Mouse (Mus musculus) brain, embryonic 14.5 days (tissue): Measurements from ENCODE around the gene Cerk. TPM values are rescaled to one million over a fixed set of nuclear protein-coding genes. Genes with fewer than 3 reads are reported as not detected.

ENCODE experiments used
- DNase-seq: peaks from one replicate; pipeline ENCODE4 v3.0.0-alpha.2; 2011; ENCODE audit warnings: low read depth
- CTCF ChIP-seq: fragments of 200-500 bp; IDR thresholded peaks from 2 replicates; pipeline ENCODE4 v1.5.1; 2012; ENCODE audit warnings: inconsistent platforms, mild to moderate bottlenecking, moderate library complexity, borderline replicate concordance; ENCODE audit not compliant: insufficient read depth, insufficient read length; ENCODE audit errors: extremely low read depth
- POLR2A ChIP-seq: fragments of 200-500 bp; IDR thresholded peaks from 2 replicates; pipeline ENCODE4 v1.6.1; 2012; ENCODE audit warnings: mild to moderate bottlenecking, inconsistent platforms, borderline replicate concordance; ENCODE audit not compliant: poor library complexity, insufficient read depth, insufficient read length, severe bottlenecking; ENCODE audit errors: extremely low read depth
- polyA plus RNA-seq: library from polyadenylated mRNA; depleted of rRNA; stranded (reverse); fragments of >200 nt; gene quantifications from 2 replicates; pipeline ENCODE4 v1.2.3, GENCODE M21; 2012

Cerk gene
- polyA plus RNA-seq, 1 experiment = 32.0 TPM

- TF ChIP-seq CTCF = no peak
- TF ChIP-seq POLR2A = no peak
- DNase-seq = no peak
Observed at GRCm38 (mm10) chr15:86146922-86147321, 39.0 kb downstream of the Cerk start.

- TF ChIP-seq POLR2A (no peak), CTCF (no peak)
Observed at GRCm38 (mm10) chr15:86145046-86145445, 40.9 kb downstream of the Cerk start.

GRCm38 (mm10) chr15:86144577-86144976, 41.4 kb downstream of the Cerk start:
- TF ChIP-seq CTCF (no peak), POLR2A (no peak)

More at GRCm38 (mm10) chr15:86145046-86145445, 40.9 kb downstream of the Cerk start:
- DNase-seq = no peak

GRCm38 (mm10) chr15:86140323-86140722, 45.6 kb downstream of the Cerk start:
- DNase-seq = peak; percentile 81
- TF ChIP-seq POLR2A (no peak), CTCF (peak; percentile 97)

More at GRCm38 (mm10) chr15:86144577-86144976, 41.4 kb downstream of the Cerk start:
- no peak for DNase-seq

GRCm38 (mm10) chr15:86137638-86138037, 48.3 kb downstream of the Cerk start:
- DNase-seq = no peak

GRCm38 (mm10) chr15:86134941-86135783, 50.8 kb downstream of the Cerk start:
- TF ChIP-seq POLR2A (no peak), CTCF (peak; percentile 97)
- peak; percentile 90 for DNase-seq

More at GRCm38 (mm10) chr15:86137638-86138037, 48.3 kb downstream of the Cerk start:
- peak; percentile 42; the same call in 1 of the 2 replicates for TF ChIP-seq CTCF
- TF ChIP-seq POLR2A = no peak

GRCm38 (mm10) chr15:86130657-86131056, 55.3 kb downstream of the Cerk start:
- no peak for TF ChIP-seq POLR2A
- no peak for TF ChIP-seq CTCF
- no peak for DNase-seq

- no peak for TF ChIP-seq POLR2A
- TF ChIP-seq CTCF = no peak
- peak; percentile 37 for DNase-seq
Observed at GRCm38 (mm10) chr15:86129036-86129435, 56.9 kb downstream of the Cerk start.

- TF ChIP-seq POLR2A (no peak), CTCF (peak; percentile 74)
- DNase-seq = peak; percentile 75
Observed at GRCm38 (mm10) chr15:86124359-86124758, 61.6 kb downstream of the Cerk start.

- TF ChIP-seq POLR2A (no peak), CTCF (no peak)
- no peak for DNase-seq
Observed at GRCm38 (mm10) chr15:86123409-86123808, 62.5 kb downstream of the Cerk start.

GRCm38 (mm10) chr15:86122261-86122949, 63.5 kb downstream of the Cerk start:
- TF ChIP-seq POLR2A (no peak), CTCF (no peak)
- no peak for DNase-seq

- DNase-seq = no peak
- TF ChIP-seq POLR2A (no peak), CTCF (no peak)
Observed at GRCm38 (mm10) chr15:86119186-86119585, 66.8 kb downstream of the Cerk start.

- TF ChIP-seq CTCF (no peak), POLR2A (no peak)
- peak; percentile 32 for DNase-seq
Observed at GRCm38 (mm10) chr15:86117115-86118100, 68.5 kb downstream of the Cerk start.

- DNase-seq = no peak
- TF ChIP-seq POLR2A (no peak), CTCF (no peak)
Observed at GRCm38 (mm10) chr15:86116421-86116820, 69.5 kb downstream of the Cerk start.
